Mouse (Mus musculus) CD4-positive, CD25-positive, alpha-beta regulatory T cell, adult 4 months (primary cell): ENCODE data around the gene Dnlz. TPM values are rescaled to one million over a fixed set of nuclear protein-coding genes. Genes with fewer than 3 reads are reported as not detected.
A peak's percentile ranks its signal among the peaks of the same experiment; 100 is the strongest.

Experiments used
- ATAC-seq: one replicate; pipeline ENCODE4 v1.8.0; 2017
- polyA plus RNA-seq, 2 experiments: library from polyadenylated mRNA; unstranded; fragments of 100-300 nt; shearing (Covaris generic); gene quantifications; one replicate each; pipeline ENCODE4 v1.2.1; 2017

Gene Dnlz
- polyA plus RNA-seq, 2 experiments from 2014 or later: 6.4 to 7.1 TPM

GRCm38 (mm10) chr2:26356678-26357077 lies 4.8 kb upstream of the Dnlz start:
- no peak for ATAC-seq

GRCm38 (mm10) chr2:26356231-26356630 lies 4.3 kb upstream of the Dnlz start:
- no peak for ATAC-seq

DNA sequence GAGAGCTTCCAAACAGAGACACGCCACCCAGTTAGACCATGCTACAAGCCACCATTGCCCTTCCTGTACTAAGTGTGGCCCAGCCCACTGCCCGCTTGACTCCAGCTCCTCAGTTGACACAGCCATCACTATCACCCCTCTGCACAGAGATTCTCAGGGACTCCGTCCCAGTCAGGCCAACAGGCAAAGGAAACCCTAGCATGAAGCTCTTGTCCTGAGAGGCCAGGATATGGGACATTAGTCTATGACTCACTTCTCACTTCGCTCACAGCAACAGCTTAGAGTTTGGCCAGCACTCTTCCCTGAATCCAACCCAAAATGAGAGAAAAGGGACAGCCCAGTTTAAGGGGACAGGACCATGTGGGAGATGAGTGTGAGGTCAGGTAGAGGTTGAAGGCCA lies 2.5 kb upstream of the Dnlz start:
- no peak for ATAC-seq

DNA sequence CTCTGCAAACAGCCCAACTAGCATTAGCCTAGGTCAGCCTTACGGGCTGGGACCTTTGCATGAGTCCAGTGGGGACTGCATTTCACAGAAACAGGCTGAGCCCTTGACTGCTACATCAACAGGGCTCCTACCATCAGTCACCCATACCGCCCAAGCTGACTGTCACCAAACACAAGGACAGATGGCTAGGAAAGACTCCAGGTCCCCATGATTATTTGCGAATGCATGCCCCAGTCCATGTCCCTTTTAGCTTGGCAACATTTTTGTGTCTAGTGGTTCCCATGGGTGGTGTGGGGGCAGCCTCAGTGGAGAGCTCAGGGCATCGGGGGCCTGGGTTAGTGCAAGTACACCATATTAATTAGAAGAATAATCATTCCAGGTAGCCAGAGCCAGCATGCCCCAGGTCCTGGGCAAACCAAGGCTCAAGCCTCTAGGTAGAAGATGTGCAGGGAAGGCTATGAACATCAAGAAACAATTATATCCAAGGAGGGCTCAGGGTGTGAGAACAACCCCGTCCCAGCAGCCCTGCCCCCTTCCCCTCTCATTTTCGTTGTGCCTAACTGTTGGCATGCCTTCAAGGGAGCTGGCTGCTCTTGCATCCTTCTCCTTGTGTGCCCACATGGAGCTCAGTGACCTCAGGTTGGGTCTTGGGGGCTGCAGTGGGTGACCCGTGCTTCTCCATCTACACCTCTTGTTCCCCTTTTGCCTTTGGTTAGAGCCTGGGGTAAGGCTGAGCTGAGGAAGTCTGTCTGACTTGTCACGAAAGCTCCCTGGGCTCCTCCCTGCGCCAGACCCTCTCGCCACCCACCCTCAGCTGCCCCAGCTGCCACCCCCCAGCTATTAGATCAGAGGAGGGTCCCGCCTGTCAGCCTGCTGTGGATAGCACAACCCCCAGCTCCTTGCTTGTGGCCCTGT lies 1.4 kb upstream of the Dnlz start:
- ATAC-seq: no peak

- peak; percentile 56 for ATAC-seq
These were observed 491 bp upstream of the Dnlz start for GRCm38 (mm10) chr2:26352291-26352910.

GRCm38 (mm10) chr2:26348241-26348640 lies 3.7 kb downstream of the Dnlz start:
- no peak for ATAC-seq

DNA sequence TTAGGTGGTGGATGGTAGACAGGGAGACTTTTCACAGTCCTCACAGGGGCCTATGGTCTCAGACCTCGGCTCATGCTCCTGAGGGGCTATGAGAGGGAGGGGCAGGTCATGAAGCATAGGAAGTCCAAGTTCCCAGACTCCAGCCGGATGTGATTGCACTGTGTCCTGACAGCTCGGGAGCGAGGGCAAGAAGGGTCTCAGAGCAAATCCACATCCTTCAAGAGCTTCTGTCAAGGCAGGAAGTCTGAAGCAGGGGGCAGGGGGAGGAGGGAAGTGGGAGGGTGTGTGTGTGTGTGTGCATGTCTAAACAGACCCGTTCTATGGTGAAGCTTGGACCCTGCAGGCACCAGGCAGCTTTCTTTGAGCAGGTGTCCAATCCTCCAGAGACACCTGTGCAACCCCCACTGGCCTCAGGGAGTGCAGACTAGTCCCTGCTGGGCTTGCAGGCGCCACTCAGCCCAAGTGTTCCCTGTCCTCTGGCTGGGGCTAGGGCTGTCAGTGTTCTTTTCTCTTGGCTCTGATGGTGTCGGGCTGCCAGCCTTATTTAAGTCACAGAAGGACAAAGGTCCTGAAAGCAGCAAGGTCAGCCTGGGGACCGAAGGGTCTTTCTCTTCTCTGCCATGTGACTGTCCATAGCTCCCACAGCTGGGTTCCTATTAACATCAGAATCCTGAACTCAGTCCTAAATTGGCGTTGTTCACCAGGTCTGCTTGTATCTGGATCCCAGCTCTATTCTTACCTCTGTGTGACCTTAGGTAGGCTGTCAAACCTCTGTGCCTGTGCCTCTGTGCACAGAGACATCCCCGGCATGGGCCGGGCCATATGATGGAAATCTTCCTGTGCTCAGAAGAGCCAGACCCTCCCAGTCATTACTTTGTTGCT lies 9.1 kb downstream of the Dnlz start:
- ATAC-seq: no peak

- ATAC-seq: no peak
These were observed 9.9 kb downstream of the Dnlz start for GRCm38 (mm10) chr2:26342044-26342443.

DNA sequence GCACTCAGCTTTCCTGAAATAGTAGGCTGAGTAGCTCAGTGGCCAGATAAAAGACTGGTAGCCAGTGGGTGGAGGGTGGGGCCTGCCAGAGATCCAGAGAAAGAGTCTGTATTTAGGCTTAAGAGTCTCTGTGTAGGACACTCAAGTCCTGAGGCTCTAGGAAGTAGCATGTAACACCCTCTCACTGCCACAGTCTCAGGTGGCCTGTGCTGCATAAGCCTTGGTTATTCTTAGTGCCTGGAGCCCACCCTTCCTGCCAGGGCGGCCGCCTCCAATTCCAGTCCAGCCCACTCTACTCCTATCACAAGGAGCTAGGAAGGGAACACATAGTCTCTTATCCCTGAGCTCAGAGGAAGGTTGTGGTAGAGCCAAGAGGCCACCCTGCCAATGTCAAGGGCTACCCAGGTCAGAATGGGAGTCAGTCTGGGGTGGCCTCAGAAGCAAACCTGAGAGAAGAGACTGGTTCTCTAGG lies 10.4 kb downstream of the Dnlz start:
- no peak for ATAC-seq

GRCm38 (mm10) chr2:26339204-26339551 lies 12.7 kb downstream of the Dnlz start:
- ATAC-seq: no peak

- ATAC-seq: no peak
These were observed 13.4 kb downstream of the Dnlz start for GRCm38 (mm10) chr2:26338302-26339203.

DNA sequence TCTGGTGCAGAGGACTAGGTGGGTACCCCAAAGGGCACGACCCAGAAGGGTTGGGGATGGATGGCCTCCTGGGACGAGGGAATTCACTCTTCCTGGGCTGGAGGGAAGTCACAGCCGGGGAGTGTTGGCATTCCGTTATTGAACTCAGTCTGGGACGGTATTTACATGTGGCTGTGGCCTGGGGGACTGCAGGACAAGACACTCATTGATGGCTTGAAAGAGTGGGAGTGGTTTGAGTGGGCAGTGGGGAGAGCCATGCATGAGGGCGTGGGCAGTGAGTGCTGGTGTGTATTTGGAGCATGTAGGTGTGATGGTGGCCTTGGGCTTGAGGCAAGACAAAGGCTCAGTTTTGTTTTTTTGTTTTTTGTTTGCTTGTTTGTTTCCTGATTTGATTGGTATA lies 21.2 kb downstream of the Dnlz start:
- no peak for ATAC-seq

- ATAC-seq: no peak
These were observed 21.8 kb downstream of the Dnlz start for GRCm38 (mm10) chr2:26330056-26330468.

- ATAC-seq: no peak
These were observed 22.5 kb downstream of the Dnlz start for GRCm38 (mm10) chr2:26329402-26329801.

DNA sequence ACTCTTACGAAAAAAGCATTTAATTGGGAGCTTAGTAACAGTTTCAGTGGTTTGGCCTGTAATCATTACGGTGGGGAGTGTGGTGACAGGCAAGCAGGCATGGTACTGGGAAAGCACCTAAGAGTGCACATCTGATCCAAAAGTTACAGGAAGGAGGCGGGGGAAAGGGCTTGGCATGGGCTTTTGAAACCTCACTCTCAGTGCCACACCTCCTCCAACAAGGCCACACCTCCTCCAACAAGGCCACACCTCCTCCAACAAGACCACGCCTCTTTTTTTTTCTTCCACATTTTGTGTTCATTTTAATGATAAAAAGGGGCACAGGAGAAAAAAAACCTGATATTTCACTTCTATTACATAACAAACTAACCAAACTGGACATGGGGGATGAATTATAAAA lies 24.1 kb downstream of the Dnlz start:
- peak; percentile 61 for ATAC-seq

DNA sequence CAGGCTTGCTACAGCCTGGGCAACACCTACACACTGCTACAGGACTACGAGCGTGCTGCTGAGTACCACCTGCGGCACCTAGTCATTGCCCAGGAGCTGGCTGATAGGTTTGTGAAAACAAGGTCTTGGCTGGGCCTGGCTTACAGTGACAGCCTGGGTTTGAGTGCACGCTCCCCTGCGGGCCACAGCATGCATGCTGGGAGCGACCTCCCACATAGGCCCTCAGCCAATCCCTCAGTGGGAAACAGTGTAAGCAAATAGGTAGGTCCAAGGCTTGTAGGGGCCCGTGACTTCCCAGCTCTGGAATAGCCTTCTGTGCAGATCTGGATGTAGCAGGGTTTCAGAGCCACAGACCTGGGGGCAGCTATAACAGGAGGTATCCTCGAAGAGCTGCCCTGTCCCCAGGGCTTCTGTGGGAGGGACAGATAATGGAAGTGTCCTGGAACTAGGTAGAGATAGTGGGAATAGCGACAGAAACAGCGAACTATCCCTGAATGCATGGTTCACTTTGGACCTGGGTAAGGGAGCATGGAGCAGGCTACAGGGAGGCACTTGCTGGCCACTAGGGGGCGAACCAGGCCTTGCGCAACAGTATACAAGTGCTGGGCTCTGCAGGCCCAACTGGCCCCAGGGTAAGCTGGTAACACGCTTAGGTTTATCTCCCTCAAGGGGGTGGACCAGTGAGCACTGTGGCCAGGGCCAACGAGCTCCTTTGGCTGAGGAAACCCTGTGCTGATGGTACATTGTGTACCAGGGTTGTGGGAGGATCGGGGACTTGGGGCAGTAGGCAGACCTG lies 26.3 kb downstream of the Dnlz start:
- peak; percentile 79 for ATAC-seq

- no peak for ATAC-seq
These were observed 27.0 kb downstream of the Dnlz start for GRCm38 (mm10) chr2:26324917-26325316.

GRCm38 (mm10) chr2:26323589-26324325 lies 28.2 kb downstream of the Dnlz start:
- no peak for ATAC-seq

GRCm38 (mm10) chr2:26320245-26321185 lies 31.4 kb downstream of the Dnlz start:
- no peak for ATAC-seq
